Mouse (Mus musculus): ENCODE results near the gene Trhr2.

Gene Trhr2

DNA sequence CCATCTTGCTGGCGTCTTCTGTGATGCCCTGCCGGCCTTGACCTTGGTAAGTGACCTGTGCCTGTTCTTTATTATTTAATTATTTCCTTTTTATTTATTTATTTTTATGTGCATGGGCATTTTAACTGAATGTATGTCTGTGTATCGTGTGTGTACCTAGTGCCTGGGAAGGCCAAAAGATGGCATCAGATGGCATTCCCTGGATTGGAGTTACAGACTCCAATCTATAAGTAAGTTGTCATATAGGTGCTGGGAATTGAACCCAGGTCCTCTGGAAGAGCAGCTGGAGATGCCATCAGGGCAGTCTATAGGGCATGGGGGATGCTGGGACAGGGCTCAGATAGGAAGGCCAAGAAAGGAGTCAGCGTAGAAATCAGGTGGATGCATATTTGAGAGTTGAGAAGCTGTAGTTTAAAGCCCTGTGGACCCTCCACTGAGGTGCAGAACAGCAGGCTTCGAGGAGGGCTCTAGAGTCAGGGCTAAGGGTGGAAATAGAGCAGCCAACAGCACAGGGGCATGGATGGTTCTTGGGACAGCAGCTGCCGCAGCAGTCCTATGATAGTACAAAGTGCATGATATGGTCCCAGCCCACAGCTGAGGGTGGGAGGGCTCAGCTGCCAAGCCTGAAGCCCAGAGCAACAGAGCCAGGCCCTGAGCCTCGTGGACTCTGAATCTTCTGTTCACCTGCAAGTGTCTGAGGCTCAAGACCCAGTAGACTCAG lies at the start of gene Trhr2:
Gene Trhr2, minus strand, starts transcription at position 51 of the 721 bp plus-strand sequence.
- in situ Hi-C loops (cut with MboI; ENCODE audit: low sequenced_read_pairs), result no loop called here

DNA sequence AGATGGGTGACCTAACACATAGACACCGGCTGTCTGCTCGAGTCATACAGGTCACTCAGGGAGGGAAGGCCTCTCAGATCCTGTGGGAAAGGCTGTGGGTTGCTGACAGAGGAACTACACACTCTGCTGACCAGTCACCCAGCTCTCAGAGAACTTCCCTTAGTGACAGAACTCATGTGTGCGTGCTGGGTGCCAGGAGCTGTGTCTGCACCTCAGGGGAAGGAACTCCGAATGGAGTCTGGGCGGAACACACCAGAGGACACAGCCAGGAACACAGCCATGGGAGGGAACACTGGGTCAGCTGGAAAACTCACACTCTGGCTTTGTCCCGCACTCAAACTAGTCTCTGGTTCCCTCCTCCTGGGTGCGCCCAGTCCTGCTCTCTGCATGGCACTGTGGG lies 47.1 kb upstream of the Trhr2 start:
- in situ Hi-C loops (cut with MboI; ENCODE audit: low sequenced_read_pairs), result no loop called here

DNA sequence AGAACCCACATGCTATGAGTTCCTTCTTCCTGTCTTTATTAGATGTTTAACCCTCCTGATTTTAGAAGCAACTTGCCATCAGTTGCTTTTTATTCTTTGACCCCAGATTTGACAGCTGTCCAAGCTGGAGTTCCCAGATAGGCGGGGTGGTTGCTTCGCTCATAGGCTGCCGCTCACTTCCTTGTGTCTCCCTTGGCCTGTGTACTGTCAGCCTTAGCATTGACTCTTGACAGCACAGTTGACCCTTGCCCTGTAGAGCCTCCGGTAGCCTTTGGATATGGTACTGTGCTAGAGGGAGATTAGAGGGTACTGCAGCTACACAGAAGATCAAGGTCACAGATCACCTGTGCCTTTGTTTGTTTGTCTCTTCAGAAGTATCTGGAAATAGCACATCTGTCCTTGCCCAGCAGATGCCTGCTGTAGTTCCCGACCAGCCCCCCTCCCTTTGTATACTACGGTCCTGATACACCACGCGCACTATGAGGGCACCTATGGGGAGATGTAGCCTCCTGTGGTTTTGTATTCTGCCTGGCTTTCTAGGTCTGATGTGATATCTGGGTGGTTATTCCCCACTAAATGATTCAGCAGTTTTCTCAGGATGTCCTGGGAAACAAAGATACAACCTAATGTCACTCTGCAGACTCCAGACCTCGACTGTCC lies 44.7 kb upstream of the Trhr2 start:
- in situ Hi-C loops (cut with MboI; ENCODE audit: low sequenced_read_pairs), result no loop called here

DNA sequence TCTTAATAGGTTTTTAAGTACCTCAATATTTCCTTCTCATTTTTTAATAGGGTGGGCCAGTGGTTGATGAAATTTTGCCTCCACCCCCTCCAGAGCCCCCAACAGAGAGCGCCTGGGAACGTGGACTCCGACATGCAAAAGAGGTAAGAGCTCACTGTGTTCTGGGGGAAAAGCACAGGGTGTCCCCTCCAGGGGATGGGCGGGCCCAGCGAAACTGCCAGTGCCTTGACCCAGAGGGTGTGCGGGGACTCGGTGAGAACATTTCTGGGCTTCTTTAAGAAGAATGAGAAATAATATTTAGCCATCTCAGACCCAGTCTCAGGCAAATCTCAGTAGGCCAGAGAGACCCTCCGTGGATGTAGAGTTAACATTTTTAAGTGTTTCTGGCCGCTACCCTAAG lies 37.6 kb upstream of the Trhr2 start:
- in situ Hi-C loops (cut with MboI; ENCODE audit: low sequenced_read_pairs), result no loop called here

DNA sequence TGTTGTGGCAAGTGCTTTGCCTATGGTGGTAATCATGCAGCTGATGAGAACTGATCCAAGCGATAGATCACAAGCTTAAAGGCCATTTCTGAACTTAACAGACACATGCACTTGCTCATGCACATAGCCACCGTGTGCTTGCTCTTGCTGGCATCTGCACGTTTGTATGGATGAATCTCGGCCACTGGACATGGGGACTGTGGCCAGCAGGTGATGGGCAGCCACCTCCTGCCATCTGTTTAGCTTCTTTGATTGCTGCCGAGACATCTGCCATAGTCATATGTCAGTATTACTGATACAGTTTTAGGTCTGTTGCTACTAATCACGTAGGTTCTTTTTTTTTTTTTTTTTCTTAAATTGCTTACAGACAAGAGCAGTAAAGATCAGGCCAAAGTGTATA lies 34.7 kb upstream of the Trhr2 start:
- in situ Hi-C loops (cut with MboI; ENCODE audit: low sequenced_read_pairs), result no loop called here

DNA sequence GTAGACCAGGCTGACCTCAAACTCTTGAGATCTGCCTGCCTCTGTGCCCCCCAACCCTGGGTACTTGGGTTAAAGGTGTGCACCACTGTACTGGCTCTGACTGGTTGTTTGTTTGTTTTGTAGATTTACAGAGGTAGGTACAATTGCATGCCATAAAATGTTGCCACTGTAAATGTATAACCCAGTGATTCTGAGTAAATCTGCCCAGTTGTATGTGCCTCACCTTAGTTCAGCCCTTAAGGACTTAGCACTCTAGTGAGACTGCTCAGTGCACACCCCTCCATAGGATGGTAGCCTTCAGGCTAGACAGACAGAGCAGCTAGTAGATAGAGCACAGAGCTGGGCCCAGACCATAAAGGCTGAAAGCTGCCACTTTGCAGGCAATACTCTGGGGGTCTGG lies 33.2 kb upstream of the Trhr2 start:
- in situ Hi-C loops (cut with MboI; ENCODE audit: low sequenced_read_pairs), result no loop called here

DNA sequence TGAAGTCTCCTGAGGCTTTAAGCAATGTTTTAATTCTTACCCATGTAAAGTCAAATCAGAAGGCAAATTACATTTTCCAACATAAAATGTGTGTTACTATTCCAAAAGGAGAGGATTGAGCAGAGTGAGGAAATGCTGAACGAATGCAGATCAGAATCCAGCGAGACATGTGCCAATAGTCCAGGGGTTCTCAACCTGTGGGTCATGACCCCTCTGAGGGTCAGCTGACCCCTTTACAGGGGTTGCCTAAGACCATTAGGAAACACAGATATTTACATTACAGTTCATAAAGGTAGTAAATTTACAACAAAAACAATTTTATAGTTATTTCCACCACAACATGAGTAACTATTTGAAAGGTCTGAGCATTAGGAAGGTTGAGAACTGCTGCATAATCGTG lies 30.2 kb upstream of the Trhr2 start:
- in situ Hi-C loops (cut with MboI; ENCODE audit: low sequenced_read_pairs), result no loop called here

DNA sequence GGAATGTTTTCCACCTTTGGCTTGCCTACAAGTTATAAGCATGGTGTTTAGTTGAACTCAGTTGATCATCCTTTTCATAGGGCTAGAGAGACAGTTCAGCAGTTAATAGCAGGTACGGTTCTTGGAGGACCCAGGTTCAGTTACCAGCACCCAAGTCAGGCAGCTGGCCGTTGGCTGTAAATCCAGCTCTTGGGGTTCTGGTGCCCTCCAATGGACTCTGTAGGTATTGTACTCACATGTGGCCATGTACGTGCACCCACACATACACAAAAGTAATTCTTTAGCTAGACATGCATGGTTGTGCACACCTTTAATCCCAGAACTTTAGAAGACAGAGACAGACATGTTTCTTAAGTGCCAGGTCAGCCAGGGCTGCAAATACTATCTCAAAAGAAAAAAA lies 28.8 kb upstream of the Trhr2 start:
- in situ Hi-C loops (cut with MboI; ENCODE audit: low sequenced_read_pairs), result no loop called here

DNA sequence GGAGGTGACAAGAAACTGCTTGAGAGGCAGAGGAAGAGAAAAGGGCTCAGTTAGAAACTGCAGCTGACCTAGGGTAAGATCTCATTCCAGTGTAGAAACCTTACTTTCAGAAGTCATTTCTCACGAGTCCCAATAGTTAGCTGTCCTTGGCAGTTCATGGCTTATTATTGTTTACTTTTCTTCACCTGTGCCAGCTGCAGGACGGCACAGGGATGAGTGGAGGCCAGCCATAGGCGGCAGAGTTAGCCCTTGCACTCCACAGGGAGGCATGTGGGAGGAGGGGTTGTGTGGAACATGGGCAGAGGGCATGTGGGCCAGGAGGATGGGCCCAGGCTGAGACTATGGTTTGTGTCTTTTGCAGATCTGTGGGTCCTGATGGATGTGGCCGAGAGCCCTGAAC lies 22.5 kb upstream of the Trhr2 start:
- in situ Hi-C loops (cut with MboI; ENCODE audit: low sequenced_read_pairs), result no loop called here

DNA sequence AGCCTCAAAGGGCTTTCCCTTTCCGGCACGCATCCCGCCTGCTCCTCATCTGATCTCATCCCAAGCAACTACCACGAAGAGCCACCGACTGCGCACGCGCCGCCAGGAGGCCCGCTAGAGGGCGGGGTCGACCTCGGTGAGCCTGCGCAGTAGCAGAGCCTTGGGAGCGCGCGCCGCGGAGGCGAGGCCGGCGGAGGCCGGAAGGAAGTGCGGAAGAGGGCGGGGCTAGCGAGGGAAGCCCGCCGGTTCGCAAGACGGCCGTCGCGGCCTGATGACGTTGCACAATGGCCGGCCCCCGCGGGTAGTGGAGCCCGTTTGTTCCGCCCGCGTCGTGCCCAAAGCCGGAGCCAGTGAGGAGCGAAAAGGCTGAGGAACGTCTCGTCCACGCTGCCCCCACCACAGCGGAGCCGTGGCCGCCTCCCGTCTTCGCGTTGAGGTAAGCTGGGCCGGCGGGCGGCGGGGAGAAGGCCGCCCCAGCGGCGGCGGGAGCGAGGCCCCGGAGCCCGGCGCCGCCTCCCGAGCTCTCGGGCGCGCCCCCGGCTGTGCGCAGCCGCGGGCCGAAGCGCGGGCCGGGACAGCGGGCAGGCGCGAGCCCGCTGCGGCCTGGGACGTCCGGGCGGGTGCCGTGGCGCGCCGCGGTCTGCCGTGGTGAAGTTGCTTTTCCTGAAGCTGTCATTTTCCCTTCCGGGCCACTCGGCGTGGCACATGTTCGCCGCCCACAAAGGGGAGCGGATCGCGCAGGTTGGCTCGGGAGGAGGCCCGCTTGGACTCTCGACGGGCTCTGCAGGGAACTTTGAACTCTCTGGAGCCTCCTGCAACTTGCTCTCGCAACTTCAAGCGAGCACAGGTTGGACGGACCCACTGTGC lies 16.1 kb upstream of the Trhr2 start, which contains the start of gene Zc3h18:
Gene Zc3h18, plus strand, starts transcription at position 245 of the 867 bp plus-strand sequence.
- in situ Hi-C loops (cut with MboI; ENCODE audit: low sequenced_read_pairs), result no loop called here

DNA sequence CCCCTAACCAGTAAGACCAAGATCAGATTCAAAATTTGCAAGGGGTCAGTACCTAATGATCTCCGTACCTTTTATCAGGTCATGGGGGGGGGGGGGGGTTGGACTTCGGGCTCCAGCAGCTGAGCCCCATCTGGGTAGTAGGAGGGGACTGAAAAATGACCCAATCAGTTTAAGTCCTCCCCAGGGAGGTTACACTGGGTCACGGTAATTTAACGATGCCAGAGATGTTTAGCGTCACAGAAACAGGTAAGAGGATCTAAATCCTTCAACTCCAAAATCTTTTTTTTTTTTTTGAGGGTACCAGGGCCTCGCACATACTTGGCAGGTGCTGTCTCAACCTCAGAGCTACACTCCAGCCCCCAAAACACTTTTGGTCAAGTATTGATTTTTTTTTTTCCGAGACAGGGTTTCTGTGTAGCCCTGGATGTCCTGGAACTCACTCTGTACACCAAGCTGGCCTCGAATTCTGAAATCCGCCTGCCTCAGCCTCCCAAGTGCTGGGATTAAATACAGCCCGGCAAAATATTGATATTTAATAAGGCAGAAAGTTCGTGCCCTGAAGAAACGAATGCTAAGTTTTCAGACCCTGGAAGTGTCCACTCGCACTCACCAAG lies 15.3 kb upstream of the Trhr2 start:
- in situ Hi-C loops (cut with MboI; ENCODE audit: low sequenced_read_pairs), result no loop called here

DNA sequence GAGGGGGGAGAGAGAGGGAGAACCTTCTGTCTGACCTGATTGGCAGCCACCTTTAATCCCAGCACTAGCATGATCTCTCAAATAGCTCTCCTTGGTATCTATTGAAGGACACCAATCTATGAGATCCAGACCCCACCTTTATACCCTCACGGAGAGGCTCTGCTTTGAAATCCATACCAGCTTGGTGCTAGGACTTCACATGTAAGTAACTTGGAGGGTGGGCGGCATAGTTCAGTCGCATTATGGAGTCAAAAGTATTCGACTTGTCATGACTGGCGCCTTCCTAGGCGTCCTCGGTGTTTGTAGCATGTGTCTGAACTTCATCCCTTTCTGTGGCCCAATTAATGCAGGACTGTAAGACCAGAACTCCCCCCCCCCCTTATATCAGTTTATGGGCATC lies 14.8 kb upstream of the Trhr2 start:
- in situ Hi-C loops (cut with MboI; ENCODE audit: low sequenced_read_pairs), result no loop called here

DNA sequence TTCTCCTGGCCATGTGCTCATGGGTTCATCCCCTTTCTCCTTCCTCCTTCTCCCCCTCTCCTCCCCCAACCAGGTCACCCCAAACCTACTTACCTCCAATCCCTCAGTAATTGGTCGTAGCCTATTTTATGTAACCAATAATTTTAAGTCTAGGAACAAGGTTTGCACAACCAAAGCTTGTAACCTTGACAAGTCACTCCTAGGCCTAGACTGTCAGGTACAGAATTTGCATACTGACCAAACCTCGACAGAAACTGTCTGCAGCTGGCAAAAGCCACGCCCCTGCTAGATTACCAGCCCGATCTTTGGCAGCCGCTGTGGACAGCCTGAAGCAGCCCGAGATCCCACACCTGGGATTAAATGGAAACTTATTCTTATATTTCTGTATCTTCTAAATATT lies 11.2 kb upstream of the Trhr2 start:
- in situ Hi-C loops (cut with MboI; ENCODE audit: low sequenced_read_pairs), result no loop called here

DNA sequence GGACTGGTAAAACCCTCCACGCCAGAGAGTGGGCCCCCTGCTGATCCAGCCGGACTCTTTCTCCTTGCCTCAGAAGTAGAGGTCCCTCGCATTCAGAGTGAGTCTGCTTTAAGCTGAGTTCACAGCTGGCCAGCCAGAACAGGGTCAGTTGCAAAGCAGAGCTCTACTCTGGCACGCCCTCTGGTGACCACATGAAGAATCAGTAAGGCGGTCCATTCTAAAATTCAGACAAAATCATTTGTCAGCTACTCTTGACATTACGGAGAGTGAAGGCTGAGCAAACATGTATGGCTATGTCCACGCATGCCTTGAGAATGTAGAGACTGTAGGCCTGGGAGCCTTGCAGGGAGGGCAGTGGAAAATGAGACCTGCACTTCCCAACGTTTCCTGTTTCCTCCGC lies 9.1 kb upstream of the Trhr2 start:
- in situ Hi-C loops (cut with MboI; ENCODE audit: low sequenced_read_pairs), result no loop called here

DNA sequence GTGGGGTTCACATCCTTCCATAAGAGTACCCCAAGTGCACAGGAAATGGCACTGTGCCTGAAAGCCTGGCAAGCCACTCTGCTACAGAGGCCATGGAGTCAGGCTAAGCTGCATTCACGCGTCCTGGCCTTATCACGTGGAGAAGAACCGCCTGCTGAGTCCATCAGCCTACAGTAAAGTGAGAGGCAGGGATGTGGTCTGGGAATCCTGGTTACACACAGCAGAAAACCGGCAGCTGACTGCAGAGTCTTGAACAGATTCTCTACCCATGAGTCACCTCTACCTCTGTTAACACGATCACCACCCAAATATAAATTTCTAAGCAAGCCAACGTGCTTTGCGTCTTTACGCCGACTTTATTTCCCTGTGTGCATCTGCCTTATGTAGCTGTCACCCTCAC lies 7.9 kb upstream of the Trhr2 start:
- in situ Hi-C loops (cut with MboI; ENCODE audit: low sequenced_read_pairs), result no loop called here

DNA sequence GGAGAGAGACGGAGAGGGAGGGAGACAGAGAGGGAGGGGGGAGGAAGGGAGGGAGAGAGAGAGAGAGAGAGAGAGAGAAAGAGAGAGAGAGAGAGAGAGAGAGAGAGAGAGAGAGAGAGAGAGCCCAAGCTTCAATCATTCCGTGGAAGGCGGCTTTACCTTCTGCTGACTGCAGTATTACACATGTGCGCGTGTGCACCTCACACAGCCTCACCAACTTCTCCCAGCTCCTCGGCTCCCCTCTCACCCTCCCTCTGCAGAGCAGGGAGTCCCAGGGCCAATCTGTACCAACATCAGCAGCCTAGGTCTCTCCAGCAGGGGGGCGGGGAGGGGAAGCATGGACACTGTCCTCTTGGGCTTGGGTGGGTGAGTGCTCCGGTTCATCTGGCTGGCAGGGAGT lies 2.4 kb upstream of the Trhr2 start:
- in situ Hi-C loops (cut with MboI; ENCODE audit: low sequenced_read_pairs), result no loop called here

DNA sequence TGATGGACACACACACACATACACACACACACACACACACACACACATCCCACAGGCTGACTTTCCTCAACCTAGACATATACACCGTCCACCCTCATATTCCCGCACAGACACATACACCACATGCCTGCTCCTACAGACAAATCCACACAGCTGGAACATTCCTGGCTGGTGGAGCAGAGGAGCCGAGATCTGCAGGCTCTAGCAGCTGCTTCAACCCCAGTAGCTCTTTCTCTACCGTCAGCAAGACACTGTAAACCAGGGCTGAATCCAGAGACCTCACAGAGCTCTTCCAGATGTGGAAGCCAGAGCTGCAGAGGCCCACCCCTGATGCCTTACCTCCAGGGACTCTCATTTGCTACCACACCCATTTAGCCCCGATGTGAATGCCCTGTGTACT lies 1.7 kb upstream of the Trhr2 start:
- in situ Hi-C loops (cut with MboI; ENCODE audit: low sequenced_read_pairs), result no loop called here

DNA sequence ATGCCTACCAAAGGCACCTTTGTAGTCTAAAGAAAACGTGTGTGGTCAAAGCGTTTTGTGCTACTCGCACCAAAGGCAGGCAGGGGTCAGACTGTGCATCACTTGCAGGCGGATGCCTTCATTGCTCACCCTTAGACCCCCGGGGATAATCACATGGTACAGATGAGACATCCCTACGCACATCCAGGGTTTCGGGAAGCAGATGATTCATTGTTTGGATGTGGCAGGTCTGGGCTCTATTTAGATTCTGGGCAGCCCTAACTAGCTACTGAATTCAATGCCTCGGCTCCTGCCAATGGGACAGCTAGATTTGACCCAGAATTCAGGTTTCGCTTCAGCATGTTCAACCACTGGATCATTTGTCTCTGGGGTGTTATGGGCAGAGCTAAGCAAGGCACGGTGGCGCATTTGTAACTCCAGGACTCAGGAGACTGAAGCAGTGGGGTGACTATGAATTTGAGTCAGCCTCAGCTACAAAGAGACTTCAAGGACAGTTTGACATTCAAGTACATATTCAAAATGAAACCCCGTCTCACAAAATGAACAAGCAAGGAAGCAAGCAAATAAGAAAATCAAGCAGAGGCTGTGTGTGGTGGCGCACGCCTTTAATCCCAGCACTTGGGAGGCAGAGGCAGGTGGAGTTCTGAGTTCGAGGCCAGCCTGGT lies 1.3 kb downstream of the Trhr2 start:
- in situ Hi-C loops (cut with MboI; ENCODE audit: low sequenced_read_pairs), result no loop called here

DNA sequence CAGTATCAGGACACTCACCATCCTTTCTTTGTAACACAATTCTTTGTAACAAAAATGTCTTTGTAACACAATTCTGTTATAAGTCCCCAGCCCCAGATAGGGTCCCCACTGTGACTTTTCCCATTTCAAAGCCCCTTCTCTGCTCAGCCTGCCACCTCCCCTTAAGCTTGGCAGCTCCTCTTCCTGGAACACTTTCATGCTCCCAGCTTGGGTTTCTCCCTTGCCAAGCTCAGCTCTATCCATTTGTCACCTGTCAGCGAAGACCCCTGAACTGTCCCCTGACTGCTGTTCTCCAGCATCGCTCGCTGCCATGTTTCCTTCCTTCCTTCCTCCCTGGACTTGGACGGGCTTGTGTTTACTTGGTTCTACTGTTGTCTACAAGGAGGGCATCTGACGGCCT lies 2.9 kb downstream of the Trhr2 start:
- in situ Hi-C loops (cut with MboI; ENCODE audit: low sequenced_read_pairs), result no loop called here

DNA sequence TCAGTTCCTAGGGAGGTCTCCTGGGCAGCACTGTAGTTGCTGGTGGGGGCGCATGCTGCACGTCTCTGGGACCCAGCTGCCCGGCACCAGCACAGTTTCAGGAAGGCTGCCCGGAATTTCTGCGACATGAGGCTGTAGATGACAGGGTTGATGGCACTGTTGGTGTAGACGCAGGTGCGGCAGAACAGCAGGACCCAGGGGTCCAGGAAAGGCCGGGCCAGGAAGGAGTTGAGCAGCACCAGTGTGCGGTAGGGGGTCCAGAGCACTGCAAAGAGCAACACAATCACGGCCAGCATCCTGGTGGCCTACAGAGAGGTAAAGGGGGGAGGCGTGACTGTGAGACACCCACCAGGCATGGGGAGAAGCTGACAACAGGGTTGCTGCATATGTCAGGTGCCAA lies 3.3 kb downstream of the Trhr2 start:
- in situ Hi-C loops (cut with MboI; ENCODE audit: low sequenced_read_pairs), result no loop called here

Data from CH12F3 (cell line).